Mouse (Mus musculus) frontal cortex, adult 2 months (tissue): ENCODE measurements around the gene Taf13. TPM values are rescaled to one million over a fixed set of nuclear protein-coding genes. Genes with fewer than 3 reads are reported as not detected.

Experiments used
- DNase-seq, 2 experiments: peaks; one replicate each; pipeline ENCODE4 v3.0.0; 2022; ENCODE audit warnings: low spot score in 1 of 2; ENCODE audit errors: extremely low spot score in 1 of 2
- polyA plus RNA-seq: library from polyadenylated mRNA; depleted of rRNA; stranded (reverse); fragments of >200 nt; gene quantifications from 2 replicates; pipeline ENCODE4 v1.2.3, GENCODE M21; 2012; rRNA removed

The Taf13 gene
- polyA plus RNA-seq, 1 experiment = 35.3 TPM

DNA sequence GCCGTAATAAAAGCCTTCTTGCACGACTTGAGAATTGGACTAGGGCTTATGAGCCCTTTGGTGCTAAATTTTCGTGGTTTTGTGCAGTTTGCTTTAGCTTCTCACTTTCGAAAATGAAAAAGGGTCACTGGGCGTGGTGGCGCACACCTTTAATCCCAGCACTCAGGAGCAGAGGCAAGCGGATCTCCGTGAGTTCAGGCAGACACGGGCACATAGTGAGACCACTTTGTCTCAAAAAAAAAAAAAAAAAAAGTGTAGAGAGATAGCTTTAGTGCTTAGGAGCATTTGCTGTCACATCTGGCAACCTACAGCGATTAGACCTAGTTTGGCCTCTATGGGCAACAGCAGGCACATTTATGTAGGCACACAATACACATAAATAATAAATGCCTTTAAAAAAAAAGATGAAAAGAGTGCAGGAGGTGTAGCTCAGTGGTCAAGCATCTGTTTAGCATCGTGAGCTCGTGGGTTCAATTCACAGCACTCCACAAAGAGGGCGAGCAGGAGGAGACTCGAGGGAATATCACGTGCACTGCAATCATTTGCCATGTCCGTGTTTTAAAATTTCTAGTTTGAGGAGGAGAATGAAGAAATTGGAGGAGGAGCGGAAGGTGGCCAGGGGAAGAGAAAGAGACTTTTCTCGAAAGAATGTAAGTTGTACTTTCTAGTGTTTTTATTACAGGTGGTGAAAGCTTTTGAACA, 962 bp downstream of the Taf13 start:
- no peak for DNase-seq

DNA sequence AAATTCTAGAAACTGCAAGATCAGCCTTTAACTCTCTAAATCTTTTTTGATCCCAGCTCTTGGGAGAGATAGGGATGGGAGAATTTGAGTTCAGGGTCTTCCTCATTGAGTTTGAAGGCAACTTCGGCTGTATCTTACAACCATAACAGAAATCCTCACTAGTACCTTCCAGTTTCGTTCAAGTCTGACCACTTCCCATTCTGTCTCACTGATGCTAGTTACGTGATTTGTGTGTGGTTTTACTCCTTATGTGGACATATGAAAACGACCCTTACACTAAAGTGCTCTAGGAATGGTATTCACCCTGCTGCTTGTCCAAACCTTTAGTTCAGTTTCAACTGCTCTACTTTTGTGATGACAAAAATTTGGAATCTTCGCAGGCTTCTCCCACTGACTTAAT, 2.5 kb downstream of the Taf13 start:
- no peak for DNase-seq

DNA sequence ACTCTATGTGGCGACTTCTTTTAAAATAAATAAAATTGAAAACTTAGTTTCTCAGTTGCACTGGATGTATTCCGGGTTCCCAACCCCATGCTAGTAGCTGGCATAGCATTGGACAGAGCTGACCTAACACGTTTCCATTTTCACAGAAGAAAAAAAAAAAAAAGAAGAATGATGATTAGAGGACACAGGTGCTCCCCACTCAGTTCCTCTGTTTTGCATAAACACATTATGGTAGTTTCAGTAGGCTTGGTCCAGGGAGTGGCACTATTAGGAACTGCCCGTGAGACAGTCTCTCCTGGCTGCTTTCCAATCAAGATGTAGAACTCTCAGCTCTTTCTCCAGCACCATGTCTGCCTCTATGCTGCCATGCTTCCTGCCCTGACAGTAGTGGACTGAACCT, 13.1 kb downstream of the Taf13 start:
- DNase-seq = no peak

DNA sequence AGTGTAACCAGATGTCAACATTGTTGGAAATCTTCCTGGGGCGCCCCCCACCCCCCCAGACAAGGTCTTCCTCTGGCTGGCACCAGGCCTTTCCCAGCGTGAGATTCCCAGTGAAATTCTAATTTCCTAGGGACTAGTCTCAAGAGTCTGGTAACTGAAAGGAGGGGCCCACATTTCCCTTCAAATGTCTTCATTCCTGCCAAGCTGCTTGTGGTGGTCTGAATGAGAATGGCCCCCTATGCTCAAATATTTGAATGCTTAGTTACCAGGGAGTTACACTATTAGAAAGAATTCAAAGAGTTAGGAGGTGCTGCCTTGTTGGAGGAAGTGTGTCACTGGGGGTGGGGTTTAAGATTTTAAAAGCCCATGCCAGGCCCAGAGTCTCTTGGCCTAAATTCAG, 16.9 kb downstream of the Taf13 start:
- no peak for DNase-seq

DNA sequence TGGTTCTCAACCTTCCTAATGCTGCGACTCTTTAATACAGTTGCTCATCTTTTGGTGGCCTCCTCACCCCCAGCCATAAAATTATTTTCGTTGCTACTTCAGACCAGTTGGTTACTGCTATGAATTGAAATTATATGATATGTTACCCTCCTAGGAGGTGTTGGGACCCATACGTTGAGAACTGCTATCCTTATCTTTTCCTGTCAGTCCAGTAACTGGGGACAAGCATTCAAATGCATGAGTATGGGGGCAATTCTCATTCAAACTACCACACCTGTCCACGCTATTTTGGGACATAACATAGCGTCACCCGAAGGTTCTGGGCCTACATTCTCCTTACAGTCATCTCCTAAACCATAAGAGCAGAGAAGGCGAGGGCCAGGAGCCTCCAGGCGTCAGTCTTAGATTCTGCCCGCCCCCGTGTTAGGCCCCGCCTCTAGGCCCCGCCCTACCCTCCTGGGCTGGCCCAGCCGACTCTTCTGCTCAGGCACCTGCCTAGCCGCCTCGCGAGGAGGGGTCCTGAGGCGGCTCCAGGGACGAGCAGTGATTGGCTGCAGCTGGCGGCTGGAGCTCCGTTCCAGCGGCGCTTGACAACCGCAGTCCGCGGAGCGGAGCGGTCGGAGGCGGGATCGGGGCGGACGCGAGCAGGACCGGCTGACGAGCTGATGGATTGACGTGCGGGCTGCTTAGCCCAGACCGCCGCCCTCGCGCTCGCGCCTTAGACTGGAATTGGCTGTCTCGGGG, 19.5 kb downstream of the Taf13 start, which contains the start of gene Wdr47:
Gene Wdr47 (plus strand): TSS at position 494 of the 744 bp plus-strand sequence.
- peak; percentile 93 to 96 for DNase-seq

DNA sequence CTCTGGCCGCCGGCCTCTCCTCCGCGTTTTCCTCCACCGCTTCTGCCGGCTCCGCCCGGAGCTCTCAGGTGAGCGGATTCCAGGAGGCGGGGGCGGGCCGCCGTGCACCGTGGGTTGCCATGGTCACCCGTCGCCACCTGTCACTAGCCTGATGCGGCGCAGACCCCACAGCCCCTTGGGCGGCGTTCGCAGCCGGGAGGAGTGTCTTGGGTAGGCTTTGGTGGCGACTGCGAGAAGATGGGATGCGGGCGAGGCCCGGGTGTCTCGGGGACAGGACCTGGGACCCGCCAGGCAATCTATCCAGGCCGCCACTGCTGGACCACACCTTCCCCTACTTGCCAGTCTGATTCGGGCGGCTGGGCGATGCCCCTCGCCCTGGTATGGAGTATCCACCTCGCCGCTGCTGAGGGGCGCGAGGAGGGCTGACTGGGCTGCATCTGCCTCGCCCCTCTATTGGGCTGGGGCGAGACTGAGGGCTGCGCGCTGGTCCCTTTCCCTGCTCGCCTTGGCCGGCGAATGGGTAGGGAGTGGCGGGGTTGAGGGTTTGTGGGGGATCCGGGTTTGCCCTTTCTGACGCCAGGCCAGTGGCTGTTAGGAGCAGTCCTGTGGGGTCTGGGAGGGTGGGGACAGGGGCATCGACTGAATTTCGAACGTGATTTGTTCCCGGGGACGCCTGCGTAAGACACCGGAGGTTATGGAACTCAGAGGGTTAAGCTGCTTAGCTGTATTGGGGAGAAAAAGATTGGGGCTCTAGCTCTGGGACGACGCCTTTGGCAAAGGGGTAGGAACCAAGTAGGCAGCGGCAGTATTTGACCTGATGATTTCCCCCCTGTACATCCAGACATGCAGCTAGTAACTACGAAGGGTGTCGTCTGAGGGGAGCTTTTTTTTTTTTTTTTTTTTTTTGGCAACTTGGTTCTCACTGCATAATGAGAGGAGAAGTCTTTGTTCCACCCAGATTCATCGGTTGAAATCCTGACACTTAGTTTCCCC, 20.3 kb downstream of the Taf13 start:
- no peak for DNase-seq

DNA sequence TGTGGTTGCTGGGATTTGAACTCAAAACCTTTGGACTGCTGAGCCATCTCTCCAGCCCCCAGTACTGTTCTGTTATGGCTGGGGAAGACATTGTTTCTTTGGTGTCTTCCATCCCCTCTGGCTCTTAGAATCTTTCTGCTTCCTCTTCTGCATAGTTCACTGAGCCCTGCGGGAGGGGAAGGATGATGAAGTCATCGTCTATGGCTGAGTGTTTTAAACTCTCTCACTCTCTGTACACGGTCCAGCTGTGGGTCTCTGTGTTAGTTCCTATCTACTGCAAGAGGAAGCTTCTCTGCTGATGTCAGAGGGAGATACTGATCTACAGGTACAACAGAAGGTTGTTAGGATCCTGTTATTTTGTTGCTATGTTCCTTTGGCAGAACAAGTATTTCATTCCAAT, 37.4 kb downstream of the Taf13 start:
- DNase-seq = no peak

Other genes with a start within 250 kb of the Taf13 start
- gene Mybphl, start 206.8 kb upstream of the Taf13 start, polyA plus RNA-seq = 0.06 TPM in 1 of 2 replicates, not detected in the other
- 11.7 and 14.6 TPM in 2 replicates for gene Psrc1, start 187.9 kb upstream of the Taf13 start, polyA plus RNA-seq
- gene Celsr2, start 156.1 kb upstream of the Taf13 start, polyA plus RNA-seq = 63.6 TPM in 2 replicates
- gene Sars, start 126.5 kb upstream of the Taf13 start, polyA plus RNA-seq = 202 and 203 TPM in 2 replicates
- gene 1700013F07Rik, start 37.5 kb upstream of the Taf13 start, polyA plus RNA-seq = 1.2 and 1.4 TPM in 2 replicates
- gene 5330417C22Rik, start 35.2 kb upstream of the Taf13 start, polyA plus RNA-seq = 20.0 and 21.7 TPM in 2 replicates
- 18.2 and 18.5 TPM in 2 replicates for gene Tmem167b, start 9.2 kb upstream of the Taf13 start, polyA plus RNA-seq
- 58.7 and 71.0 TPM in 2 replicates for gene Wdr47, start 19.6 kb downstream of the Taf13 start, polyA plus RNA-seq
- 46.0 and 49.7 TPM in 2 replicates for gene Clcc1, start 82.2 kb downstream of the Taf13 start, polyA plus RNA-seq
- gene Gpsm2, start 150.6 kb downstream of the Taf13 start, polyA plus RNA-seq = 12.7 and 13.7 TPM in 2 replicates
- gene Aknad1, start 168.0 kb downstream of the Taf13 start, polyA plus RNA-seq = 0.02 and 0.04 TPM in 2 replicates